Mouse (Mus musculus) lung, postnatal 0 days (tissue): Measurements from ENCODE around the gene Cd59b. TPM values are rescaled to one million over a fixed set of nuclear protein-coding genes. Genes with fewer than 3 reads are reported as not detected.
"Not testable (repeated sequence)": the region's sequence is repeated elsewhere in the genome, so short reads cannot be mapped to it uniquely, and the experiment has no call there.

Source experiments
- ATAC-seq: fragments of 200-750 bp; cut with Nextera tagmentation; 2 replicates; pipeline ENCODE4 v1.8.0; 2017; ENCODE audit warnings: moderate library complexity
- DNase-seq: peaks from one replicate; pipeline ENCODE4 v3.0.0-alpha.2; 2016; ENCODE audit warnings: low spot score
- H3K27ac ChIP-seq: fragments of 300-500 bp; sonication (generic); 2 replicates; pipeline ENCODE4 v1.5.1; 2014; ENCODE audit warnings: antibody characterized with exemption, mild to moderate bottlenecking, low read length, mixed read lengths
- H3K27me3 ChIP-seq: fragments of 300-500 bp; sonication (generic); replicated peaks from 2 replicates; pipeline ENCODE4 v1.6.1; 2014; ENCODE audit warnings: low read length, mixed read lengths; ENCODE audit not compliant: insufficient read depth
- H3K36me3 ChIP-seq: fragments of 300-500 bp; sonication (generic); 2 replicates; pipeline ENCODE4 v1.6.1; 2014; ENCODE audit warnings: low read length, mixed read lengths; ENCODE audit not compliant: insufficient read depth
- H3K4me1 ChIP-seq: fragments of 300-500 bp; sonication (generic); 2 replicates; pipeline ENCODE4 v1.6.1; 2014; ENCODE audit warnings: antibody characterized with exemption, low read depth, low read length, mixed read lengths; ENCODE audit not compliant: insufficient read depth
- H3K4me2 ChIP-seq: fragments of 300-500 bp; sonication (generic); replicated peaks from 2 replicates; pipeline ENCODE4 v1.6.1; 2014; ENCODE audit warnings: low read depth, mild to moderate bottlenecking, low read length, moderate library complexity, mixed read lengths
- H3K4me3 ChIP-seq: fragments of 300-500 bp; sonication (generic); 2 replicates; pipeline ENCODE4 v1.5.1; 2014; ENCODE audit warnings: low read depth, low read length
- H3K9ac ChIP-seq: fragments of 300-500 bp; sonication (generic); replicated peaks from 2 replicates; pipeline ENCODE4 v1.6.1; 2014; ENCODE audit warnings: low read depth, mild to moderate bottlenecking
- H3K9me3 ChIP-seq: fragments of 300-500 bp; sonication (generic); 2 replicates; pipeline ENCODE4 v1.6.1; 2016; ENCODE audit warnings: low read length, mixed read lengths
- CTCF ChIP-seq: IDR thresholded peaks from 2 replicates; pipeline ENCODE4 v1.5.1; 2016; ENCODE audit warnings: antibody characterized with exemption, mild to moderate bottlenecking
- EP300 ChIP-seq: IDR thresholded peaks from 2 replicates; pipeline ENCODE4 v1.6.1; 2016; ENCODE audit warnings: antibody characterized with exemption, mild to moderate bottlenecking, control low read depth
- WGBS: fragments of 180-500 bp; shearing (Covaris S2); extraction: QIAGEN DNeasy Blood & Tissue Kit; methylation state at CpG from one replicate; pipeline ENCODE4 v1.1.7; 2014; 5-methylcytosine and 5-hydroxymethylcytosine counted together
- polyA plus RNA-seq: library from polyadenylated mRNA; unstranded; fragments of >200 nt; fragmentation: Nextera tagmentation; extraction: Ambion mirVana; gene quantifications from 2 replicates; pipeline ENCODE4 v1.2.1, GENCODE M21; 2015

The Cd59b gene
- polyA plus RNA-seq, 1 experiment from 2014 or later = 3.7 TPM

DNA sequence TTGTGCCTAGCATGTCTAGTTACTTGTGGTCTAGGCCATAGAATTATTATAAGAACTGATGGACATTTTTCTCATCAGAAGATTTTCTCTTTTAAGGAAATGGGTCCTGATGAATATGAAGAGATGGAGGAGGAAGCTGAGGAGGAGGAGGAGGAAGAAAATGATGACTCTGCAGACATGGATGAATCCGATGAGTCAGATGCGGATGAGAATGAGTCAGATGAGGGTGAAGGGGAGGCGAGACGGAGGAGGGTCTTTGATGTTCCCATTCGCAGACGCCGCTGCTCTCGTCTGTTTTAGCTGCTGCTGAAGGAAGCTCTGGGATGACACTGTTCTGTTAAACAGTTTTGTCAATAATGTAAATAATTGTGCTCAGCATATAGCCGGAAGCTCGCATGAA is 9.9 kb upstream of the Cd59b start:
- 52% methylated on average over 10 of the region's 10 CpGs for WGBS
- Histone ChIP-seq H3K27ac (no peak overlapping the region), H3K4me3 (no peak overlapping the region), H3K4me2 (no peak overlapping the region), H3K36me3 (peaks cover 26% of the 10 kb centered on the region; the same call in 1 of the 2 replicates), H3K9ac (no peak overlapping the region), H3K27me3 (no peaks in the 10 kb centered on the region), H3K4me1 (no peaks in the 10 kb centered on the region), H3K9me3 (no peaks in the 10 kb centered on the region)
- no peak for TF ChIP-seq EP300
- no peak for TF ChIP-seq CTCF
- ATAC-seq = no peak; the same call in 1 of the 2 replicates
- no peak for DNase-seq

DNA sequence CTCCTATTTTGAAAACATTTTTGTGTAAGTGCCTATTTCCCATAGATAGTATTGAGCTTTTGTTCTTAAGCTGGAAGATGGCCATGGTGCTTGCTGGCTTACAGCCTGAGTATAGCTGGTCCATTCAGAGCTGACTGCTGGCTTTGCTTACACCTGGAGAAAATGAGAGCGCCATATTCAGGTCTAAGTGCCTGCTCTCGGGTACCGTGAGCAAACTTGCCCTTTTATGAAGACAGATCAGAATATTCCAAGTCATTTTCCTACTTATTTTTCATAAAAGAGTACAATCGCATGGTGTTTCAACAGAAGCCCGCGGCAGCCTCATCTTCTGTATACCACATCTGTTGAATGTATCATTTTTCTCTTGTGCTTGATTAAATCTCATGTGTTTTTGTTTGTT is 8.7 kb upstream of the Cd59b start:
- H3K4me1 ChIP-seq = no peaks in the 10 kb centered on the region
- H3K4me2 ChIP-seq = no peak overlapping the region
- H3K27ac ChIP-seq = no peak overlapping the region
- WGBS = 95% methylated on average over 6 of the region's 6 CpGs
- TF ChIP-seq EP300 (no peak), CTCF (no peak)
- ATAC-seq (no peak), DNase-seq (no peak)
- no peak overlapping the region for H3K4me3 ChIP-seq
- H3K36me3 ChIP-seq = peaks cover 22% of the 10 kb centered on the region; the same call in 1 of the 2 replicates
- no peak overlapping the region for H3K9ac ChIP-seq
- no peaks in the 10 kb centered on the region for H3K27me3 ChIP-seq
- no peaks in the 10 kb centered on the region for H3K9me3 ChIP-seq

DNA sequence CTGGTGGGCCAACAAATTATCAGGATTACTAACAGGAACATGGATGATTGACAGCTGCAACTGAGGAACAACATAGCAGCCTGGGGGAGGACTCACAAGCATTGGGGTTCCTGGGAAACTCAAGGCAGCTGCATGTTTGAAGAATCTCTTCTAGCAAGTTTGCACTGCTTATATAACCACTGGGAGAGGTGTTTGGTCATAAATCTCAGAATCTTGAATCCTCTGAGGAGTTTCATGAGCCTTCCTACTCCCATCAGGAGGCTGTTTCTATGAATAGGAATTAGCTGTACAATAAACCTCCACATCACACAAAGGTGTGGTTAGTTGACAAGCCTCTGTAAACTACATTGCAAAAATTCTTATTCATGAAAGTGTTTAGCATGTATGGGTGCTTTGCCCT is 7.0 kb upstream of the Cd59b start:
- H3K27me3 ChIP-seq = no peaks in the 10 kb centered on the region
- H3K27ac ChIP-seq = no peak overlapping the region
- H3K9ac ChIP-seq = no peak overlapping the region
- no peak overlapping the region for H3K4me2 ChIP-seq
- no peak overlapping the region for H3K4me3 ChIP-seq
- TF ChIP-seq EP300 (no peak), CTCF (no peak)
- peaks cover 22% of the 10 kb centered on the region; the same call in 1 of the 2 replicates for H3K36me3 ChIP-seq
- ATAC-seq = no peak
- no peaks in the 10 kb centered on the region for H3K4me1 ChIP-seq
- no peaks in the 10 kb centered on the region for H3K9me3 ChIP-seq
- no peak for DNase-seq

DNA sequence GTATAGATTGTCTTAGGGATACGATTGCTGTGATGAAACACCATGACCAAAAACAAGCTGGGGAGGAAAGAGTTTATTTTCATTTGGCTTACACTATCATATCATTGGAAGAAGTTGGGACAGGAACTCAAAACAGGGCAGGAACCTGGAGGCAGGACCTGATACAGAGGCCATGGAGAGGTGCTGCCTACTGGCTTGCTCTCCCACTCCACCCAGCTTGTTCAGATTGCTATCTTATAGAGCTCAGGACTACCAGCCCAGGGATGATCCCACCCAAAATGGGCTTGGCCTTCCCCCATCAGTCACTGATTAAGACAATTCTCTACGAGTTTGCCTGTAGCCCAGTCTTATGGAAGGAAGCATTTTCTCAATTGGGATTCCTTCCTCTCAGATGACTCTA is 5.5 kb upstream of the Cd59b start:
- Histone ChIP-seq H3K9ac (no peak overlapping the region), H3K4me2 (no peak overlapping the region), H3K36me3 (peaks cover 18% of the 10 kb centered on the region; the same call in 1 of the 2 replicates), H3K4me3 (no peak overlapping the region), H3K9me3 (no peaks in the 10 kb centered on the region), H3K27ac (no peak overlapping the region), H3K4me1 (no peaks in the 10 kb centered on the region), H3K27me3 (no peaks in the 10 kb centered on the region)
- ATAC-seq (no peak), DNase-seq (no peak)
- 75% methylated on average over 2 of the region's 2 CpGs for WGBS
- TF ChIP-seq CTCF (no peak), EP300 (no peak)

DNA sequence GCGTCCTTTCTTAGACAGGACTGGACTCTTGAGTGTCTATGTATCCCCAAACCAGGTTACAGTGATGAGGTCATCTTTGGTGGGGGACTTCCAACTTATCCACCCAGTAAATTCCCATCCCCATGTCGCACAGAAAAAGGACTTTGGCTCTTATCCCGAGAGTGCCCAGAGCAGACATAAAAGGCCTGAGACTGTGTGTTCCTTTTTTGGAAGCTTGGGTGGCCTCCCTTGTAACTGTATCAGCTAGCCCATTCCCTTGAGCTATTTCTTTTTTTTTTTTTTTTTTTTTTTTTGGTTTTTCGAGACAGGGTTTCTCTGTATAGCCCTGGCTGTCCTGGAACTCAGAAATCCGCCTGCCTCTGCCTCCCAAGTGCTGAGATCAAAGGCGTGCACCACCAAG is 4.1 kb upstream of the Cd59b start, which contains the start of gene Gm10912:
Gene Gm10912, plus strand, starts transcription at position 301 of the 400 bp plus-strand sequence.
- WGBS = 88% methylated on average over 5 of the region's 6 CpGs
- DNase-seq, H3K9me3 ChIP-seq, H3K4me2 ChIP-seq, H3K27me3 ChIP-seq, H3K9ac ChIP-seq, ATAC-seq, H3K4me3 ChIP-seq, H3K27ac ChIP-seq, H3K4me1 ChIP-seq, H3K36me3 ChIP-seq: not testable (repeated sequence)

DNA sequence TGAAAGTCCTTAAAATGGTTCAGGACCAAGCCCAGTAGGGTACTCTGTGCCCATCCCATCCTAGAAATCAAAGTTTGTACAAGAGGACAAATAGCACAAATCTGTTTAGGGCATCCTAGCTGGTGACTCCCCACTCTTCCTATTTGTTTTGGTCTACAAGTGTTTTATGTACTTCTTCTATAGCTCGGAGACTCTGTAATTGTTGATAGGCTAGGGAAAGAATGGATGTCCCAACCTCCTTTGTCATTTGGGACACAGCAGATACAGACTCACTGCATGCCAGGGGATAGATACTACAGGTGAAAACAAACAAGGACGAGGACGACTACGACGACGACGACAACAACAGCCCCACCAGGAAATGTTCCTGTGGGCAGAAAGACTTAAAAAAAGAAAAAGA is 1.2 kb upstream of the Cd59b start, which contains the start of gene Gm10799:
Gene Gm10799, minus strand, starts transcription at position 101 of the 400 bp plus-strand sequence.
- H3K36me3 ChIP-seq, H3K4me2 ChIP-seq, H3K9ac ChIP-seq, DNase-seq, H3K4me3 ChIP-seq, H3K9me3 ChIP-seq, H3K4me1 ChIP-seq, H3K27me3 ChIP-seq, H3K27ac ChIP-seq, ATAC-seq: not testable (repeated sequence)
- WGBS = 49% methylated on average over 7 of the region's 7 CpGs

DNA sequence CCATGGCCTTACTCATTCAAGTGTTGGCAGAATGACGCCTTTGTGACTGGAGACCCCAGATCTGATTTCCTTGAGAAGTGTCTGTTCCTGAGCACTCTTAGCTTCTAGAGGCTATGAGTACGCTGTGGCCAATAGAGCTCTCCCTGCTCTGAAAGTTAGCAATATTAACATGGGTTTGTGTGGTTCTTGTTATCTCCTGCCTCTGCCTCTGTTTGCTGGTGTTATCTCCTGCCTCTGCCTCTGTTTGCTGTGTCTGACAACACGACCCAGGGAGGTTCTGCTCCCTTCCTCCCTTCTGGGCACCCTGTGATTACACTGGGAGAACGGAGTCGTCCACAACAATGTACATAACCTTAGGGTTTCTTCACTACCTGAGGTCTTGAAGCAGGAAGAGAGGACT is 8.6 kb downstream of the Cd59b start:
- not testable (repeated sequence) for H3K27me3 ChIP-seq, H3K36me3 ChIP-seq, H3K27ac ChIP-seq, H3K9me3 ChIP-seq, H3K4me1 ChIP-seq, ATAC-seq, H3K4me2 ChIP-seq, H3K4me3 ChIP-seq, H3K9ac ChIP-seq, DNase-seq
- WGBS = 42% methylated on average over 4 of the region's 5 CpGs

DNA sequence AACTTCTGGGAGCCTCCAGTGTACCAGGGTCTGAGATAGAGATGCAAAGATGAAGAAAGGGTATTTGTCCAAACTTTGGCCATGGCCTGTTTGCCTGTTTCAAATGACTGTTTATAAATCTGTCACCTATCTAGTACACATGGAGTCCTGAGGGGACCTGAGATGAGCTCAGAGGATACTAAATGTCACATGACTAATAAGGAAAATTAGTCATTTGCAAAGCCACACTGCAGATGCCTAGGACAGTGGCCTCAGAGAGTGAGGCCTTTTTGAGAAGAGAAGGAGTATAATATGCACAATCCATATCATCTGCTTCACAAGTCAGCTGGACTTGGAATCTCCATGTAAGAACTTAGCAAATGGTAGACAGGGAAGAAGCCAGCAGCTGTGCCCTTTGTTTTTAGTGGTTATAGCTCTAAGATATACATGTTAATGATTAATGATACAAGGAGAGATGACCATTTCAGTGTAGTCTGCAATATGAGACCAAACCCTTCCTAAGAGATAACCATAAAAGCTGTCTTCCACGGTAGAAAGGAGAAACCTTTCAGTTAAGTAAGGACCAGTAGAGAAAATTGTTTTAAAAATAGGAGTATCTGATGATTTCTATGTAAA is 11.9 kb downstream of the Cd59b start:
- no CpG with 5 or more reads among the region's 1 CpGs for WGBS
- H3K36me3 ChIP-seq = not testable (repeated sequence)

More for the DNA sequence above, 11.9 kb downstream of the Cd59b start:
- H3K4me3 ChIP-seq, H3K4me1 ChIP-seq, H3K27ac ChIP-seq, DNase-seq, H3K4me2 ChIP-seq, H3K9me3 ChIP-seq, H3K9ac ChIP-seq, H3K27me3 ChIP-seq, ATAC-seq: not testable (repeated sequence)
